Mouse (Mus musculus) ovary, postnatal 36 days (tissue): Measurements from ENCODE around the gene Sbno2.

Experiments
- DNase-seq: peaks from one replicate; pipeline ENCODE4 v3.0.0; 2022; ENCODE audit warnings: low spot score, mixed read lengths

Sbno2 gene

DNA sequence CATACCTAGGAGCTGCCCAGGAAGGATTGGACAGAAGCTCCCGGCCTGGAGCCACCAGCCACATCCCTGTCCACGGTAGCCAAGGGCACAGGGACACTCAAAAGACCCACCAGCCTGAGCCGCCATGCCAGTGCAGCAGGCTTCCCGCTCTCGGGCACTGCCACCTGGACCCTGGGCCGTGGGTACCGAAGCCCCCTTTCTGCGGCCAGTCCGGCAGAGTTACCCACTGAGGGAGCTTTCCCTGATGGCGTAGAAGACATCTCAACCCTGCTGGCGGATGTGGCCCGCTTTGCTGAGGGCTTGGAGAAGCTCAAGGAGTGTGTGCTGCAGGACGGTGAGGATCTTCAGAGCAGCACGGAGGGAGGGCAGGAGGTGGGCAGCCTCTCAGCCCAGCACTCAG lies 87.6 kb downstream of the Sbno2 start:
- no peak for DNase-seq

DNA sequence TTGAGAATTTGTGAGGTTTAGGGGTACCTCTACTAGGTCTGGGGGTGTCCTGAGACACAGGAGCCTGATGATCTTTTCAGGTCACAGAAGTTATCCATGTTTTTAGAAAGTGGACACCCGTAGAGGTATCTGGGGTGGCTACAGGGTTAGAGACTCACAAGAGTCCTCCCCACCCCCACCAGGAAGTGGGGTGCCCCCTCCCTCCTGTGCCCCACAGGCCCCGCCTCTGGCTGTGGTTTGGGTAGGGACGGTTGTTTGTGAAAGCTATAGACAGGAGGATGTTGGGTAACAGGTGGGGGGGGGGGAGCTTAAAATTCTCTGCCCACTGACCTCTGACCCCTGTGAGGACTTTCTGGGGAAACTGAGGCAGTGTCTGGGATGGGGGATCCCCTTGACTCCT lies 88.0 kb downstream of the Sbno2 start:
- DNase-seq: no peak

DNA sequence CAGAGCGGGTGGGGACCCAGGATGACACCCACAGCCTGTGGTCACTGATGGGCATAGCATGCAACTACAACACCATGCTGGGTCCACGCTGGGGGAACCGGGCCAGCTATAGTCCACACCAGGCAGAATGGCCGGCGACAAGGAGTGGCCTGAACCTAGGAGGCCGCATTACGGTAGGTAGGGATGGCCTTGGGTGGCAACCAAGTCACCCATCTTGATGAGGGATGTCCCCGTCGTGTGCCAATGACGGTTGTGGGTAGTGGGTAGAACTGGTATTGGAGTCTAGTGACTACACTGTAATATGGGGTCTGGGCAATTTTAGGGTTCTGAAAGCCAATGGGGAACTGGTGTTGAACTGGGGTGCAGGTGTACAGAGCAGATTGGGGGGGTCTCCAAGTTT lies 88.4 kb downstream of the Sbno2 start:
- no peak for DNase-seq

DNA sequence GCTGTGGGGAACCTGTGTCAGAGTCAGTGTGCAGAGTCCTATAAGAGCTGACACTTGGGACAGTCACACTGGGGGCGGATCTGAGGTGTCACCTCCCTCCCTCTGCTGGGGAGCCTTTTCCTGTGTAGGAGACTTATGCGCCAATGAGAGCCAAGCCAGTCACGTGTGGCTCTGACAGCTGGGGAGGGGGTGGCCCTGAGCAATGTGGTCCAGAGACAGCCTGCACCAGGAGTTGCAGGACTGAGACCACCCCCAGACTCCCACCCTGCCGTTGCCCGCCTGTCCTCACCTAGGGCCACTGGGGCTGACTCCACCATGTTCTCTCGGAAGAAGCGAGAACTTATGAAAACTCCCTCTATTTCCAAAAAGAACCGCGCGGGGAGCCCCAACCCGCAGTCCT lies 88.9 kb downstream of the Sbno2 start, which contains the start of gene Arhgap45:
Gene Arhgap45 (plus strand): TSS at position 143 of the 400 bp plus-strand sequence.
- DNase-seq: no peak

DNA sequence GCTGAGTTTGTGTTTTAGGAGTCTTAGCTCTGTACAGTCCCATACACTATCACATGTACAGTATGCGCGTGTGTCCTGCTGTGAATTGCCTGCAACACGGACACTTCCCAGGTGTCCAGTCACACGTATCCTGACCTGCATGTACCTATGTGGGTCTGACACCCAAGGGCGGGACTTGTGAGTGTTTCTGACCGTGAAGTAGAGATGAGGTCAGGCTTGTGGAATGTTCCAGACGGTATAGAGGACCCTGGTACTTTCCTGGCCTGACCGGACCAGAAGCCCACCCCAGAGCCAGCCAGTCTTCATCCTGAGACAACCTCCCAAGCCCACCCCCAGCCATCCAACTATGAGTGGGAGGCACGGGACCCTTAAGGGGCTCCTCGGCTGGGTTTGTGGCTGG lies 89.8 kb downstream of the Sbno2 start:
- DNase-seq: no peak

DNA sequence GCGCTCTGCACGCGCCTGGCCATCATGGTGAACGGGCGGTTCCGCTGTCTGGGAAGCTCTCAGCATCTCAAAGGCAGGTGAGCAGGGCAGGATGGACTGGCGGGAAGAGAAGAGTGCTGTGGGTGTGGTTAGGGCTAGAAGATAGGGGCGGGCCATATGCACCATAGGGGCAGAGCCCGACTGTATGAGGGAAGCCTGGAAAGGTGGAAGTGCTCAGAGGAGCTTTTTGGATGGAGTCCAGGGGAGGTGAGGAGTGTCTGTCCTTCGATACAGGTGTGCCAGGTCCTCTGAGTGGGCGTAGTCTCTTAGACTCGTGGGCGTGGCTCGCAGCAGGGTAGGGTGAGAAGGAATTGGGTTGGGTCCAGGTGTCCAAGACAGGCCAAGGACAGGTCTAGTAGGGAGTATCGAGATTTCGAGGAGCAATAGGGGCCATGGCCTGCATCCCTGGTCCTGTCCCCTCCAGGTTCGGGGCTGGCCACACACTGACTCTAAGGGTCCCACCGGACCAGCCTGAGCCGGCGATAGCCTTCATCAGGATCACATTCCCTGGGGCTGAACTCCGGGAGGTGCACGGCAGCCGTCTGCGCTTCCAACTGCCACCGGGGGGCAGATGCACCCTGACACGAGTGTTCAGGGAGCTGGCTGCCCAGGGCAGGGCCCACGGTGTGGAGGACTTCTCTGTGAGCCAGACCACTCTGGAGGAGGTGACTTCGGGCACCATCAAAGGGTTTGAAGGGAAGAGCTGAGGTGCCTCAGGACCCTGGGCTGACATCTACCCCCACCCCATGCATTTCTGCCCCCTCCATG lies 90.7 kb downstream of the Sbno2 start:
- DNase-seq: no peak

DNA sequence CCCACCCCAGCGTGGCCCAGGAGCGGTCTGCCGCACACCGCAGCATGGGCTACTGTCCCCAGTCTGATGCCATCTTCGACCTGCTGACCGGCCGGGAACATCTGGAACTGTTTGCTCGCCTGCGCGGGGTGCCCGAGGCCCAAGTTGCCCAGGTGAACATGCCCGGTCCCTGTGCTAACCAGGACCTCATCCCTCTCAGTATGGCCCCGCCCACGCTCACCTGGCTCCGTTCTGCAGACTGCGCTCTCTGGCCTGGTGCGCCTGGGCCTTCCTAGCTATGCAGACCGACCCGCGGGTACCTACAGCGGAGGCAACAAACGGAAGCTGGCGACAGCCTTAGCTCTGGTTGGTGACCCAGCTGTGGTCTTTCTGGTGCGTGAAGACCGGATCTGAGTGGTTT lies 91.8 kb downstream of the Sbno2 start:
- DNase-seq: no peak

DNA sequence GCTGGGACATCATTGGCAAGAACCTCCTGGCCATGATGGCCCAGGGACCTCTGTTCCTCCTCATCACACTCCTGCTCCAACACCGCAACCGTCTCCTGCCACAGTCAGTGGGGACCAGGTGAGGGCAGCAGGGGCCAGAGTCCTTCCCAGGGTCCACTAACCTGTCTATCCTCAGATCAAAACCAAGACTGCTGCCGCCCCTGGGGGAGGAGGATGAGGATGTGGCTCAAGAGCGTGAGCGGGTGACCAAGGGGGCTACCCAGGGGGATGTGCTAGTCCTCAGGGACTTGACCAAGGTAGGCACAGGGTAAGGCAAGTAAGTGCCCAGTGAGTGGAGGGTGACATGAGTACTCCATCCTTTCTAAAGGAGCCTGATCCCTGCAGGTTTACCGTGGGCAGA lies 93.6 kb downstream of the Sbno2 start:
- DNase-seq: no peak
